Mouse (Mus musculus) heart, embryonic 12.5 days (tissue): ENCODE measurements at regions not wholly inside any gene's neighbourhood (a gene's known extent, or its start where the extent isn't known, plus 50 kb on each side); places are given as distances from the start of the nearest gene placed in this dataset.
A peak's percentile ranks its signal among the peaks of the same experiment; 100 is the strongest.

Source experiments
- ATAC-seq: fragments of 200-750 bp; cut with Nextera tagmentation; 2 replicates; pipeline ENCODE4 v1.8.0; 2017; ENCODE audit warnings: moderate TSS enrichment, moderate library complexity; ENCODE audit not compliant: insufficient number of reproducible peaks, low FRiP score
- H3K27ac ChIP-seq: fragments of 300-500 bp; sonication (generic); 2 replicates; pipeline ENCODE4 v1.5.1; 2016; ENCODE audit warnings: mild to moderate bottlenecking, moderate library complexity; ENCODE audit not compliant: poor library complexity, severe bottlenecking
- H3K27me3 ChIP-seq: fragments of 300-500 bp; sonication (generic); replicated peaks from 2 replicates; pipeline ENCODE4 v1.6.1; 2016; ENCODE audit warnings: mild to moderate bottlenecking, moderate library complexity
- H3K36me3 ChIP-seq: fragments of 300-500 bp; sonication (generic); 2 replicates; pipeline ENCODE4 v1.6.1; 2016; ENCODE audit warnings: mild to moderate bottlenecking, moderate library complexity
- H3K4me1 ChIP-seq: fragments of 300-500 bp; sonication (generic); replicated peaks from 2 replicates; pipeline ENCODE4 v1.6.1; 2016; ENCODE audit warnings: mild to moderate bottlenecking
- H3K4me2 ChIP-seq: fragments of 300-500 bp; sonication (generic); 2 replicates; pipeline ENCODE4 v1.6.1; 2016; ENCODE audit warnings: mild to moderate bottlenecking, moderate library complexity
- H3K4me3 ChIP-seq: fragments of 300-500 bp; sonication (generic); 2 replicates; pipeline ENCODE4 v1.5.1; 2016; ENCODE audit warnings: mild to moderate bottlenecking
- H3K9ac ChIP-seq: fragments of 300-500 bp; sonication (generic); 2 replicates; pipeline ENCODE4 v1.6.1; 2016; ENCODE audit warnings: mild to moderate bottlenecking, moderate library complexity
- H3K9me3 ChIP-seq: fragments of 300-500 bp; sonication (generic); replicated peaks from 2 replicates; pipeline ENCODE4 v1.6.1; 2016; ENCODE audit warnings: mild to moderate bottlenecking, moderate library complexity
- WGBS: fragments of 180-500 bp; shearing (Covaris S2); methylation state at CpG from one replicate; pipeline ENCODE4 v1.1.7; 2016; 5-methylcytosine and 5-hydroxymethylcytosine counted together

GRCm38 (mm10) chrX:121661913-121662312, 735.3 kb downstream of the Nap1l3 start:
- Histone ChIP-seq H3K4me3 (no peak overlapping the region), H3K9me3 (no peaks in the 10 kb centered on the region), H3K27ac (no peak overlapping the region), H3K36me3 (no peaks in the 10 kb centered on the region), H3K4me1 (no peaks in the 10 kb centered on the region), H3K27me3 (no peaks in the 10 kb centered on the region), H3K9ac (no peak overlapping the region), H3K4me2 (no peak overlapping the region)
- WGBS, result 59% methylated on average over 1 of the region's 1 CpGs
- ATAC-seq, result no peak

GRCm38 (mm10) chrX:121654582-121654981, 742.6 kb downstream of the Nap1l3 start:
- Histone ChIP-seq H3K27ac (no peak overlapping the region), H3K4me3 (no peak overlapping the region), H3K36me3 (no peaks in the 10 kb centered on the region), H3K4me2 (no peak overlapping the region), H3K9ac (no peak overlapping the region), H3K9me3 (no peaks in the 10 kb centered on the region), H3K4me1 (0 out of 2 replicates have a peak, but pooled peaks cover 3% of the 10 kb centered on the region), H3K27me3 (no peaks in the 10 kb centered on the region)
- WGBS, result 31% methylated on average over 2 of the region's 2 CpGs
- peak; percentile 73 for ATAC-seq

GRCm38 (mm10) chrX:121645548-121645947, 751.7 kb downstream of the Nap1l3 start:
- Histone ChIP-seq H3K27me3 (no peaks in the 10 kb centered on the region), H3K9me3 (no peaks in the 10 kb centered on the region), H3K27ac (no peak overlapping the region), H3K4me1 (no peaks in the 10 kb centered on the region), H3K4me2 (no peak overlapping the region), H3K9ac (no peak overlapping the region), H3K4me3 (no peak overlapping the region), H3K36me3 (no peaks in the 10 kb centered on the region)
- WGBS, result 79% methylated on average over 5 of the region's 5 CpGs
- no peak for ATAC-seq

GRCm38 (mm10) chrX:121637180-121637579, 760.0 kb downstream of the Nap1l3 start:
- WGBS, result 80% methylated on average over 2 of the region's 2 CpGs
- Histone ChIP-seq H3K27ac (no peak overlapping the region), H3K9ac (no peak overlapping the region), H3K4me3 (no peak overlapping the region), H3K9me3 (no peaks in the 10 kb centered on the region), H3K4me1 (no peaks in the 10 kb centered on the region), H3K4me2 (no peak overlapping the region), H3K27me3 (no peaks in the 10 kb centered on the region), H3K36me3 (no peaks in the 10 kb centered on the region)
- ATAC-seq, result no peak

- Histone ChIP-seq H3K27me3 (no peaks in the 10 kb centered on the region), H3K4me3 (no peak overlapping the region), H3K36me3 (no peaks in the 10 kb centered on the region), H3K9ac (no peak overlapping the region), H3K4me2 (no peak overlapping the region), H3K4me1 (no peaks in the 10 kb centered on the region), H3K9me3 (no peaks in the 10 kb centered on the region), H3K27ac (no peak overlapping the region)
- no peak for ATAC-seq
- WGBS, result 68% methylated on average over 2 of the region's 2 CpGs
Measured at GRCm38 (mm10) chrX:121612061-121612460, 785.1 kb downstream of the Nap1l3 start.

GRCm38 (mm10) chrX:121592864-121593263, 804.3 kb downstream of the Nap1l3 start:
- Histone ChIP-seq H3K9ac (no peak overlapping the region), H3K27me3 (no peaks in the 10 kb centered on the region), H3K4me1 (no peaks in the 10 kb centered on the region), H3K27ac (no peak overlapping the region), H3K9me3 (no peaks in the 10 kb centered on the region), H3K36me3 (no peaks in the 10 kb centered on the region), H3K4me3 (no peak overlapping the region), H3K4me2 (no peak overlapping the region)
- no peak for ATAC-seq
